Mouse (Mus musculus): ENCODE data around the gene Cyp11a1. TPM values are rescaled to one million over a fixed set of nuclear protein-coding genes. Genes with fewer than 3 reads are reported as not detected.

Gene Cyp11a1
- polyA plus RNA-seq, 1 experiment, result 0.28 TPM

DNA sequence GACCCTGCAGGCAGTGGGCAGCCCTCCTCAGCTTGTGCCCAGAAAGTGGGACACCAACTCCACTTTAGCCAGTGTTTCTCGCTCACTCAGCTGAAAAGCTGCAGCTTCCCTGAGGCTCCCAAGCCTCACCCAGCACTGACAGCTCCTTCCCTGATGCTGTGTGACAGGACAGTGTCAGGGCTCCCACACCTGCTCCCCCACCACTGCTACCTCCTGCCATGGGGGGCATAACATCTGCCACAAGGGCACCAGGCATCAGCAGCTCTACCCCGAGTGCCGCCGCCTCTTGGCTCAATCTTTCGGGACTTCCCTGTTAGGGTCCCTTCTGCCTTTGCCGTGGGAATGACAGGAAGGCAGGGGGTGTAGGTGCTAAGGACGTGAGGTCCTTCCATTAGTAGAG is 19.9 kb upstream of the Cyp11a1 start:
- H3K4me1 ChIP-seq (ENCODE audit: control insufficient read depth, insufficient read depth, low read length), result no peaks in the 10 kb centered on the region; the same call in 1 of the 2 replicates
- no peak for DNase-seq
- no peak for TF ChIP-seq CTCF (IDR thresholded peaks at IDR 0.05; ENCODE audit: insufficient read depth, low read length)
- TF ChIP-seq POLR2A (IDR thresholded peaks at IDR 0.05; ENCODE audit: borderline replicate concordance, extremely low read depth, low read depth, low read length), result no peak
- 74% methylated on average over 7 of the region's 7 CpGs for WGBS
- H3K4me3 ChIP-seq (replicated peaks; ENCODE audit: extremely low read depth, low read depth, low read length), result no peak overlapping the region

DNA sequence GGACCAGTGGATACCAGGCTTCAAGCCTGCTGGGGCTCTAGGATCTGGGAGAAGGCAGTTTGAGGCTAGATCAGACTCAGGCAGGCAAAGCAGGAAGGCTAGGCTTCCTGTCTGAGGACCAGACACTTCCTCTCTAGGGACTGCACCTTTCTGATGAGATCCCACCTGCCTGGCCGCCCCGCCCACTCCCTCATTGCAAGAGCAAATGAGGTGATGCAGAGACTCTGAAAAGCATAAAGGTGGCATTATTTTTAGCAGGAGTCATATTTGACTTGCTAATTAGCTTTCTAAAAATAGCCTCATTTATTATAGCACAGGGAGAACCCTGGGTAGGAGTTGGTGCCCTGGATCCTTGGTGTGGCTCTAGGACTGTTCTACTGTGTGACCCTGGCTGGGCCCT is 18.1 kb upstream of the Cyp11a1 start:
- no peak for DNase-seq
- 85% methylated on average over 2 of the region's 2 CpGs for WGBS
- Histone ChIP-seq H3K4me1 (ENCODE audit: control insufficient read depth, insufficient read depth, low read length) (no peaks in the 10 kb centered on the region; the same call in 1 of the 2 replicates), H3K4me3 (replicated peaks; ENCODE audit: extremely low read depth, low read depth, low read length) (no peak overlapping the region)
- TF ChIP-seq POLR2A (IDR thresholded peaks at IDR 0.05; ENCODE audit: borderline replicate concordance, extremely low read depth, low read depth, low read length) (no peak), CTCF (IDR thresholded peaks at IDR 0.05; ENCODE audit: insufficient read depth, low read length) (no peak)

DNA sequence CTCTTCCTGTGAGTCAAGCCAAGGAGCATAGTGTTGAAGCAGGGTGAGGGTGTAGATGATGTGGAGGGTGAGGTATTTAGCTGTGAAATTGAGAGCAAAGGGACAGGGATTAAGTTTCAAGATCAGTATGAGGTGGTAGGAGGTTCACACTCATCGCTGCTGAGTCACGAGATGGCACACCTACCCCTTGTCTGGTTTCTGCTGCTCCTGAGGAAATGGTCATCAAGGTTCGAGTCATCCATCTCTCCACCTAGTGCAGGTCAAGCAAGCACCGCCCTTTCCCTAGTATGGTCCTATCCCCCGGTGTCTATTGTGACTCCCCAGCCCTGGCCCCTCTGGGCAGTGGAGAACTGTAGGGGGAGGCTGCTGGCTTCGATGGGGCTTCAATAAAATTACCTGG is 16.9 kb upstream of the Cyp11a1 start:
- no peak for TF ChIP-seq POLR2A (IDR thresholded peaks at IDR 0.05; ENCODE audit: borderline replicate concordance, extremely low read depth, low read depth, low read length)
- TF ChIP-seq CTCF (IDR thresholded peaks at IDR 0.05; ENCODE audit: insufficient read depth, low read length), result no peak
- H3K4me1 ChIP-seq (ENCODE audit: control insufficient read depth, insufficient read depth, low read length), result no peaks in the 10 kb centered on the region; the same call in 1 of the 2 replicates

DNA sequence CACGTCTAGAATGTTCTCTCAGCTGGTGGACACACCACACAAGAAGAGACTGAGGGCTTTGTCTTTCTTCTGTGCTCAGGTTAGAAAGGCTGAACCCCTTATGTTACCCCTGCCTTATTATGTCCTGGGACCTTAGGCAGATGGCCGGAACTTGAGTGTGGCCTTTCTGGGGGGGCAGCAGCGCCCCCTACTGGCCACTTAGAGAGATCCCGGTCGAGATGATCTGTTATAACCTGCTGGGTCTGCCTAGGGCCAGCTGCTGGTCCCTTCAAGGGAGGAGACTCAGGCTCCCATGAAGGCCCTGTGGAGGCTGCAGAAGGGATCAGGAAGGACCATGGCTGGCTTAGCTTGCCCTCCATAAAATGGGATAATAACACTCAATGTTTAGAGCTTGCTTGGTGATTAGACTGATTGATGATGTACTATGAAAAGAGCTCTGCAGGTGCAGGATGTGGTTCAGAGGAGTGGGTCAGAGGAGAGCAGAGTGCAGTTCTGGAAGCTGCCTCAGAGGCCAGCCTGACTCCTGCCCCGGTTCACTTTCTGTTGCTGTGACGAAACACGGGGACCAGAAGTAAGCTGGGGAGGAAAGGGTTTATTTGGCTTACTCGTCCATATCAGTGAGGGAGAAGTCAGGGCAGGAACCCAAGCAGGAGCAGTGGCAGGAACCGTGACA is 15.6 kb upstream of the Cyp11a1 start:
- Histone ChIP-seq H3K4me3 (replicated peaks; ENCODE audit: extremely low read depth, low read depth, low read length) (no peak overlapping the region), H3K4me1 (ENCODE audit: control insufficient read depth, insufficient read depth, low read length) (no peaks in the 10 kb centered on the region; the same call in 1 of the 2 replicates)
- TF ChIP-seq CTCF (IDR thresholded peaks at IDR 0.05; ENCODE audit: insufficient read depth, low read length) (peak; percentile 63), POLR2A (IDR thresholded peaks at IDR 0.05; ENCODE audit: borderline replicate concordance, extremely low read depth, low read depth, low read length) (no peak)
- peak; percentile 29 for DNase-seq
- 33% methylated on average over 10 of the region's 10 CpGs for WGBS

More for the DNA sequence above, 16.9 kb upstream of the Cyp11a1 start:
- DNase-seq, result no peak
- H3K4me3 ChIP-seq (replicated peaks; ENCODE audit: extremely low read depth, low read depth, low read length), result no peak overlapping the region
- WGBS, result 81% methylated on average over 6 of the region's 6 CpGs

DNA sequence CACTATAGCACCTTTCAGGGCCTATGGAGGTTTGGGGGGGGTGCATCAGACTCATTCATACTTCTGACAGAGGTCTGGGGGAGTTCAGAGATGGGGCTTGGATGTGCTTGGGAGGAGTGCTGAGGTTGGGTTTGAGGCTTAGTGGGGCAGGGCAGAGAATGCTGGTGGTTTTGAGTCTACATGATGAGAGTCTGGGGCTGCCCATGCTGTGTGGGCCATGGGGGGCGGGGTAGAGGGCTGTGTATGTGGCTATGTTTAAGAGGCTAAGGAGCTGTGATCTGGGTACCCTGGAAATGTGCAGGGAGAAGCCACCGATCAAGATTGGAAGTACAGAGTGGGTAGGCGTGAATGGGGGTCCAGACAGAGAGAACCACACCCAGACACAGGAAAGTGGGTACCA is 14.2 kb upstream of the Cyp11a1 start:
- WGBS, result 90% methylated on average over 3 of the region's 3 CpGs
- TF ChIP-seq POLR2A (IDR thresholded peaks at IDR 0.05; ENCODE audit: borderline replicate concordance, extremely low read depth, low read depth, low read length) (no peak), CTCF (IDR thresholded peaks at IDR 0.05; ENCODE audit: insufficient read depth, low read length) (no peak)
- Histone ChIP-seq H3K4me1 (ENCODE audit: control insufficient read depth, insufficient read depth, low read length) (no peaks in the 10 kb centered on the region; the same call in 1 of the 2 replicates), H3K4me3 (replicated peaks; ENCODE audit: extremely low read depth, low read depth, low read length) (no peak overlapping the region)
- DNase-seq, result no peak

DNA sequence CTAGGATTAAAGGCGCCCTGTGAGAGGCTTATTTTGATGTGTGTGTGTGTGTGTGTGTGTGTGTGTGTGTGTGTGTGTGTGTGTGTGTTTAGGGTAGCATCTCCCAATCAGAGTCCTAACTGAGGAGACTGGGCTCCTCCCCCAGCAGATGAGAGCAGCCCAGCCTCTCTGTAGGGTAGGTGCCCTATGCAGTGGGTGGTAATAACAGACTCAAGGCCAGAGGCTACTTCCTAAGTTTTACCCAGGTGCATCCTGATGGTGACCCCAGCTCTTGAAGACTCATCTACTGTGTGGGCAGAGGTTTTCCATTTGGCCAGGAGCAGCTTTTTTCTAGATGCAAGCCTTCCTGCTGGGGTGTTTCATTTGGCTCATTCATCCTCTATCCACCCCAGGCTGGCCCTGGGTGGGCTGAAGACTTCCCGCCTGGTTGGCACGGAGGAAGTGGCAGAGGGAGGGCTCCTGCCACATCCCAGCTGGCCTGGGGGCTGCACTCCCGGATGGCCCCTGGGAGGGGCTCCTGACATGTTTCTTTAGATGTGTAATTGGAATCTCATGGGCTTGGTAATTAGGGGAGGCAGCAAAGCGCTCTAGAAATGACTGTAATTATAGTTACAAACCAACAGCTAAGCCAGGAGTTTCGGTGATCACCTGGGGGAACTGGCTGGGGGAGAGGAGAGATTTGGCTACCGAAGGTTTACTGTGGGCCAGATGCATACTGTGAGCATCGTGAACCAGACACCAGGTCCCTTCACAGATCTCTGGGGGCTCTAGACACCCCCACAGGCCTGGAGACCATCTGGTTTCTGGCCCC is 13.2 kb upstream of the Cyp11a1 start:
- Histone ChIP-seq H3K4me3 (replicated peaks; ENCODE audit: extremely low read depth, low read depth, low read length) (no peak overlapping the region), H3K4me1 (ENCODE audit: control insufficient read depth, insufficient read depth, low read length) (no peaks in the 10 kb centered on the region; the same call in 1 of the 2 replicates)
- TF ChIP-seq POLR2A (IDR thresholded peaks at IDR 0.05; ENCODE audit: borderline replicate concordance, extremely low read depth, low read depth, low read length) (no peak), CTCF (IDR thresholded peaks at IDR 0.05; ENCODE audit: insufficient read depth, low read length) (no peak)
- WGBS, result 58% methylated on average over 8 of the region's 8 CpGs
- DNase-seq, result no peak

DNA sequence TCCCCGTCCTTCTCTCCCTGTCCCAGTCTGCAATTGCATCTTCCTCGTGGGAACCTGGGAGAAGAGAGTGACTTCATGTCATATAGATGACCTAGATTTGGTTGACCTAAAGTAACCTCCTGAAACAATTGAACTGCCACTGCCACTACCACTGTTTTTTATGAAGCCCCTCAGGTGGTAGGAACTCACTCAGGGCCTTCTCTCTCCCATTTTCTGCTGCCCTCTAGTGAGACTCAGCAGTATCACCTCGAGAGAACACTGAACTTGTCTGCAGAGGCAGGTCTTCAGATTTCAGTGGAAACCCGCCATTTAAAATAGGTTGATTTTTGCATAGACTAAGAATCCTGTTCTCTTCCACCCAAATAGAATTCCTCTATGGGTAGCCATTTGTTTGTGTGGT is 10.9 kb upstream of the Cyp11a1 start:
- H3K4me1 ChIP-seq (ENCODE audit: control insufficient read depth, insufficient read depth, low read length), result no peaks in the 10 kb centered on the region
- WGBS, result 42% methylated on average over 4 of the region's 4 CpGs
- no peak for TF ChIP-seq POLR2A (IDR thresholded peaks at IDR 0.05; ENCODE audit: borderline replicate concordance, extremely low read depth, low read depth, low read length)
- TF ChIP-seq CTCF (IDR thresholded peaks at IDR 0.05; ENCODE audit: insufficient read depth, low read length), result peak; percentile 20; the same call in 1 of the 2 replicates
- no peak for DNase-seq
- H3K4me3 ChIP-seq (replicated peaks; ENCODE audit: extremely low read depth, low read depth, low read length), result no peak overlapping the region

DNA sequence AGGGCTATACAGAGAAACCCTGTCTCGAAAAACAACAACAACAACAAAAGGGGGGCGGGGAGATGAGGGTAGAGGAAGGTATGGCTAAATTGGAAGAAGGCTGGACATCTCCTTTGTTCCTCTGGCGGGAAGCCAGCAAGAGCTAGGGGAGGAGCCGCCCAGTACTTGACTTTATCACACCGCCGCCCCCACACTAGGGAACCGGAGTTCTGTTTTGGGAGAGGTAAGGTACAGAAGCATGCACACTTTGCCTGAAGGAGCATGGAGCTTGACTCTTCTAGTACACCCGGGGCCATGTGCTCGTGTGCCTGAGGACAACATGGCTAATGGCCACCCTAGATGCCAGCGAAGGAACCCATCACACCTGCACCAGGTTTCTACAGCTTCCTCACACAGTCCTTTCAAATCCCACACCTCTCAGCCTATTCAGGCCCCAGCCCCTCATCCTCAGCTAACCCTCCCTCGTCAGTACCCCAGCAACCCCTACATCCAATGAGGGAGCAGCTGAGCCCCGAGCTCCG is 8.6 kb upstream of the Cyp11a1 start:
- DNase-seq, result no peak
- TF ChIP-seq POLR2A (IDR thresholded peaks at IDR 0.05; ENCODE audit: borderline replicate concordance, extremely low read depth, low read depth, low read length) (no peak), CTCF (IDR thresholded peaks at IDR 0.05; ENCODE audit: insufficient read depth, low read length) (no peak)
- Histone ChIP-seq H3K4me3 (replicated peaks; ENCODE audit: extremely low read depth, low read depth, low read length) (no peak overlapping the region), H3K4me1 (ENCODE audit: control insufficient read depth, insufficient read depth, low read length) (no peaks in the 10 kb centered on the region)
- WGBS, result 33% methylated on average over 13 of the region's 13 CpGs

DNA sequence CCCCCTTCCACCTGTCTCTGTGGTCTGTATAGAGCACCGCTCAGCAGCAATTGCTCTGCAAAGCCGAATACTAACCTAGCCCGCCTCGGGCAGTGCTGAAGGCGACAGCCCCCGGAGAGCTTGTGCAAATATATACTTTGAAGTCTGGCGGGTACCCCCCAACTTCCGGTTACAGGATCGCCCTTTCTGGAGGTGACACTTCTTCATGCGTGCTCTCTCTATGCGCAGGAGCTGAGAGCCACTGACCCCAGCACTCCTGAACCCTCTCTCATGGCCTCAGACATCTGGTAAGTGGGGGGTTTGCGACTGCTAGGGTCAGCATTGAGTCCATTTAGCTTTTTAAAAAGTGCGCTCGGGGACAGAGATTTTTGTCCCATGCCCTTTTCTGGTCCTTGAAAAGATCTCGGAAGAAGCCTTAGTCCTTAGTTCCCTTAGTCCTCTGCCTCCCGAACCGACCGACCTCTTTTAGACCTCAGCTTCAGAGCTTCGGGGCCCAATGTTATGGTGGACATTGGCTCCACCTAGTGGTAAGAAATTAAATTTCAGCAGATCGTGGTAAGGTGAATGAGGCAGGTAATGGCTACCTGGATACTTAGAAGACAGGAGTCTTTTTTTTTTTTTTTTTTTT is 8.1 kb upstream of the Cyp11a1 start:
- H3K4me1 ChIP-seq (ENCODE audit: control insufficient read depth, insufficient read depth, low read length), result no peaks in the 10 kb centered on the region
- DNase-seq, result peak; percentile 34
- WGBS, result 5% methylated on average over 20 of the region's 20 CpGs
- TF ChIP-seq CTCF (IDR thresholded peaks at IDR 0.05; ENCODE audit: insufficient read depth, low read length), result peak; percentile 64; the same call in 1 of the 2 replicates
- no peak for TF ChIP-seq POLR2A (IDR thresholded peaks at IDR 0.05; ENCODE audit: borderline replicate concordance, extremely low read depth, low read depth, low read length)
- no peak overlapping the region for H3K4me3 ChIP-seq (replicated peaks; ENCODE audit: extremely low read depth, low read depth, low read length)

Measured in lung, adult 2 months (tissue).